Mouse (Mus musculus): ENCODE results near the gene Zfp984.
"Not testable (repeated sequence)": the region's sequence is repeated elsewhere in the genome, so short reads cannot be mapped to it uniquely, and the experiment has no call there.

Zfp984 gene

GRCm38 (mm10) chr4:147809292-147809965 lies at the start of gene Zfp984:
Gene Zfp984 (minus strand): TSS chr4:147809788.
- peak; percentile 26 to 46 for DNase-seq

- DNase-seq: no peak
Observed at GRCm38 (mm10) chr4:147850776-147851175, 41.2 kb upstream of the Zfp984 start.

- DNase-seq: no peak
Observed at GRCm38 (mm10) chr4:147848584-147848991, 39.0 kb upstream of the Zfp984 start.

GRCm38 (mm10) chr4:147847614-147848583 lies 38.3 kb upstream of the Zfp984 start, which contains the start of gene Zfp933:
Gene Zfp933 (minus strand): TSS chr4:147848366.
- DNase-seq: peak; percentile 79 to 88

GRCm38 (mm10) chr4:147842871-147843270 lies 33.3 kb upstream of the Zfp984 start:
- DNase-seq: no peak

- DNase-seq: peak; percentile 9 to 21
Observed at GRCm38 (mm10) chr4:147839282-147839681, 29.7 kb upstream of the Zfp984 start.

GRCm38 (mm10) chr4:147824389-147824788 lies 14.8 kb upstream of the Zfp984 start:
- no peak for DNase-seq

GRCm38 (mm10) chr4:147821414-147821813 lies 11.8 kb upstream of the Zfp984 start:
- DNase-seq: not testable (repeated sequence)

GRCm38 (mm10) chr4:147819659-147820058 lies 10.1 kb upstream of the Zfp984 start:
- not testable (repeated sequence) for DNase-seq

GRCm38 (mm10) chr4:147814592-147815167 lies 5.1 kb upstream of the Zfp984 start:
- DNase-seq: no peak

GRCm38 (mm10) chr4:147813249-147813765 lies 3.7 kb upstream of the Zfp984 start:
- no peak for DNase-seq

- not testable (repeated sequence) for DNase-seq
Observed at GRCm38 (mm10) chr4:147809966-147810304, 347 bp upstream of the Zfp984 start.

GRCm38 (mm10) chr4:147808483-147808882 lies 1.1 kb downstream of the Zfp984 start:
- DNase-seq: not testable (repeated sequence)

- DNase-seq: not testable (repeated sequence)
Observed at GRCm38 (mm10) chr4:147795308-147795707, 14.3 kb downstream of the Zfp984 start.

GRCm38 (mm10) chr4:147794026-147794665 lies 15.4 kb downstream of the Zfp984 start:
- not testable (repeated sequence) for DNase-seq

- not testable (repeated sequence) for DNase-seq
Observed at GRCm38 (mm10) chr4:147793390-147793916, 16.1 kb downstream of the Zfp984 start.

- not testable (repeated sequence) for DNase-seq
Observed at GRCm38 (mm10) chr4:147791729-147792128, 17.9 kb downstream of the Zfp984 start.

- not testable (repeated sequence) for DNase-seq
Observed at GRCm38 (mm10) chr4:147746255-147746654, 63.3 kb downstream of the Zfp984 start.

- DNase-seq: not testable (repeated sequence)
Observed at GRCm38 (mm10) chr4:147738636-147739369, 70.8 kb downstream of the Zfp984 start.
